Mouse (Mus musculus): Measurements from ENCODE around the gene Msmo1. TPM values are rescaled to one million over a fixed set of nuclear protein-coding genes. Genes with fewer than 3 reads are reported as not detected.

Msmo1 gene
- 4.2 and 4.9 TPM in 2 replicates for polyA plus RNA-seq (2012; rRNA removed; ENCODE audit: low replicate concordance)

GRCm38 (mm10) chr8:64733271-64733943 lies at the start of gene Msmo1:
Gene Msmo1 (minus strand): TSS chr8:64733792.

GRCm38 (mm10) chr8:64692651-64693201 lies 40.9 kb downstream of the Msmo1 start, which contains the start of gene Cpe:
Gene Cpe (minus strand): TSS chr8:64693054.

Other genes starting within 250 kb of the Msmo1 start
- 36.1 and 47.8 TPM in 2 replicates for gene Cpe, start 40.7 kb downstream of the Msmo1 start, polyA plus RNA-seq (2012; rRNA removed; ENCODE audit: low replicate concordance)
- 4.0 and 4.3 TPM in 2 replicates for gene Klhl2, start 116.2 kb upstream of the Msmo1 start, polyA plus RNA-seq (2012; rRNA removed; ENCODE audit: low replicate concordance)
- gene Tmem192, start 213.4 kb upstream of the Msmo1 start, polyA plus RNA-seq (2012; rRNA removed; ENCODE audit: low replicate concordance) = 38.6 and 76.0 TPM in 2 replicates

All from duodenum, adult 2 months (tissue).